Mouse (Mus musculus) forebrain, embryonic 15.5 days (tissue): ENCODE results near the gene Polr3e. TPM values are rescaled to one million over a fixed set of nuclear protein-coding genes. Genes with fewer than 3 reads are reported as not detected.
"Not testable (repeated sequence)": the region's sequence is repeated elsewhere in the genome, so short reads cannot be mapped to it uniquely, and the experiment has no call there.

Source experiments
- ATAC-seq: fragments of 200-750 bp; cut with Nextera tagmentation; replicated peaks from 2 replicates; pipeline ENCODE4 v1.8.0; 2017; ENCODE audit warnings: mild to moderate bottlenecking, moderate TSS enrichment, moderate library complexity
- H3K27ac ChIP-seq: fragments of 300-500 bp; sonication (generic); replicated peaks from 2 replicates; pipeline ENCODE4 v1.5.1; 2015; ENCODE audit warnings: mild to moderate bottlenecking, inconsistent platforms
- H3K27me3 ChIP-seq: fragments of 300-500 bp; sonication (generic); 2 replicates; pipeline ENCODE4 v1.6.1; 2015; ENCODE audit warnings: inconsistent platforms
- H3K36me3 ChIP-seq: fragments of 300-500 bp; sonication (generic); 2 replicates; pipeline ENCODE4 v1.6.1; 2015; ENCODE audit warnings: mild to moderate bottlenecking, inconsistent platforms
- H3K4me1 ChIP-seq: fragments of 300-500 bp; sonication (generic); 2 replicates; pipeline ENCODE4 v1.6.1; 2015; ENCODE audit warnings: inconsistent platforms
- H3K4me2 ChIP-seq: fragments of 300-500 bp; sonication (generic); replicated peaks from 2 replicates; pipeline ENCODE4 v1.6.1; 2015; ENCODE audit warnings: mild to moderate bottlenecking, inconsistent platforms
- H3K4me3 ChIP-seq: fragments of 300-500 bp; sonication (generic); 2 replicates; pipeline ENCODE4 v1.5.1; 2015; ENCODE audit warnings: mild to moderate bottlenecking, inconsistent platforms
- H3K9ac ChIP-seq: fragments of 300-500 bp; sonication (generic); replicated peaks from 2 replicates; pipeline ENCODE4 v1.6.1; 2015; ENCODE audit warnings: mild to moderate bottlenecking, inconsistent platforms
- H3K9me3 ChIP-seq: fragments of 300-500 bp; sonication (generic); 2 replicates; pipeline ENCODE4 v1.6.1; 2016; ENCODE audit warnings: inconsistent platforms
- WGBS: fragments of 180-500 bp; shearing (Covaris S2); methylation state at CpG from one replicate; pipeline ENCODE4 v1.1.7; 2015; ENCODE audit warnings: mixed read lengths; 5-methylcytosine and 5-hydroxymethylcytosine counted together
- polyA plus RNA-seq: library from polyadenylated mRNA; unstranded; fragments of >200 nt; fragmentation: Nextera tagmentation; extraction: Ambion mirVana; gene quantifications from 2 replicates; pipeline ENCODE4 v1.2.1, GENCODE M21; 2015

Gene Polr3e
- polyA plus RNA-seq, 1 experiment from 2014 or later, result 31.6 TPM

GRCm38 (mm10) chr7:120953591-120953990 is 36.0 kb downstream of the Polr3e start:
- H3K4me3 ChIP-seq, H3K27me3 ChIP-seq, H3K9me3 ChIP-seq, H3K4me1 ChIP-seq, H3K4me2 ChIP-seq, H3K27ac ChIP-seq, H3K9ac ChIP-seq: not testable (repeated sequence)
- peaks cover 30% of the 10 kb centered on the region for H3K36me3 ChIP-seq
- 0 out of 2 replicates have a peak, but pooled peaks have one; percentile 46 for ATAC-seq
- WGBS, result 70% methylated on average over 7 of the region's 7 CpGs

GRCm38 (mm10) chr7:120960116-120960515 is 42.6 kb downstream of the Polr3e start:
- Histone ChIP-seq H3K4me2 (no peak overlapping the region), H3K36me3 (peaks cover 24% of the 10 kb centered on the region), H3K9ac (no peak overlapping the region), H3K27ac (no peak overlapping the region), H3K4me3 (no peak overlapping the region), H3K27me3 (no peaks in the 10 kb centered on the region), H3K4me1 (no peaks in the 10 kb centered on the region), H3K9me3 (no peaks in the 10 kb centered on the region)
- no peak for ATAC-seq
- WGBS, result 42% methylated on average over 2 of the region's 2 CpGs

GRCm38 (mm10) chr7:120960601-120961000 is 43.1 kb downstream of the Polr3e start:
- H3K4me1 ChIP-seq, result no peaks in the 10 kb centered on the region
- no peak overlapping the region for H3K9ac ChIP-seq
- H3K4me3 ChIP-seq, result no peak overlapping the region
- H3K4me2 ChIP-seq, result no peak overlapping the region
- 81% methylated on average over 6 of the region's 6 CpGs for WGBS
- no peaks in the 10 kb centered on the region for H3K27me3 ChIP-seq
- no peak overlapping the region for H3K27ac ChIP-seq
- H3K9me3 ChIP-seq, result no peaks in the 10 kb centered on the region
- no peak for ATAC-seq
- H3K36me3 ChIP-seq, result peaks cover 24% of the 10 kb centered on the region

GRCm38 (mm10) chr7:120961893-120962292 is 44.3 kb downstream of the Polr3e start:
- Histone ChIP-seq H3K4me1 (no peaks in the 10 kb centered on the region), H3K27ac (no peak overlapping the region), H3K4me2 (no peak overlapping the region), H3K4me3 (no peak overlapping the region), H3K9ac (no peak overlapping the region), H3K36me3 (peaks cover 20% of the 10 kb centered on the region), H3K27me3 (no peaks in the 10 kb centered on the region), H3K9me3 (no peaks in the 10 kb centered on the region)
- ATAC-seq, result no peak
- 82% methylated on average over 3 of the region's 3 CpGs for WGBS

- no peaks in the 10 kb centered on the region for H3K4me1 ChIP-seq
- H3K36me3 ChIP-seq, result peaks cover 12% of the 10 kb centered on the region
- H3K9me3 ChIP-seq, result no peaks in the 10 kb centered on the region
- H3K27ac ChIP-seq, result no peak overlapping the region
- H3K9ac ChIP-seq, result no peak overlapping the region
- no peak overlapping the region for H3K4me3 ChIP-seq
- H3K4me2 ChIP-seq, result no peak overlapping the region
- no peaks in the 10 kb centered on the region for H3K27me3 ChIP-seq
- ATAC-seq, result no peak
- WGBS, result 94% methylated on average over 5 of the region's 5 CpGs
Observed at GRCm38 (mm10) chr7:120963126-120963525, 45.6 kb downstream of the Polr3e start.

GRCm38 (mm10) chr7:120969221-120969620 is 51.7 kb downstream of the Polr3e start:
- Histone ChIP-seq H3K4me3 (no peak overlapping the region), H3K27ac (no peak overlapping the region), H3K9me3 (no peaks in the 10 kb centered on the region), H3K27me3 (no peaks in the 10 kb centered on the region), H3K9ac (no peak overlapping the region), H3K4me2 (no peak overlapping the region), H3K36me3 (no peaks in the 10 kb centered on the region), H3K4me1 (no peaks in the 10 kb centered on the region)
- WGBS, result 91% methylated on average over 7 of the region's 7 CpGs
- no peak for ATAC-seq

GRCm38 (mm10) chr7:120970112-120970511 is 52.6 kb downstream of the Polr3e start:
- no peak overlapping the region for H3K9ac ChIP-seq
- no peak for ATAC-seq
- 88% methylated on average over 5 of the region's 5 CpGs for WGBS
- no peaks in the 10 kb centered on the region for H3K9me3 ChIP-seq
- H3K4me3 ChIP-seq, result no peak overlapping the region
- H3K4me2 ChIP-seq, result no peak overlapping the region
- H3K4me1 ChIP-seq, result no peaks in the 10 kb centered on the region
- H3K27me3 ChIP-seq, result no peaks in the 10 kb centered on the region
- no peak overlapping the region for H3K27ac ChIP-seq
- H3K36me3 ChIP-seq, result no peaks in the 10 kb centered on the region

- not testable (repeated sequence) for ATAC-seq, H3K27me3 ChIP-seq, H3K27ac ChIP-seq, H3K9me3 ChIP-seq, H3K4me3 ChIP-seq, H3K4me1 ChIP-seq, H3K4me2 ChIP-seq, H3K36me3 ChIP-seq, H3K9ac ChIP-seq
- 78% methylated on average over 2 of the region's 2 CpGs for WGBS
Observed at GRCm38 (mm10) chr7:120972471-120972870, 54.9 kb downstream of the Polr3e start.

GRCm38 (mm10) chr7:120974001-120974400 is 56.5 kb downstream of the Polr3e start:
- WGBS, result 86% methylated on average over 3 of the region's 3 CpGs
- ATAC-seq, result no peak
- Histone ChIP-seq H3K9ac (no peak overlapping the region), H3K27ac (no peak overlapping the region), H3K4me1 (peaks cover 15% of the 10 kb centered on the region), H3K4me3 (no peak overlapping the region), H3K9me3 (no peaks in the 10 kb centered on the region), H3K27me3 (no peaks in the 10 kb centered on the region), H3K4me2 (no peak overlapping the region), H3K36me3 (no peaks in the 10 kb centered on the region)

- Histone ChIP-seq H3K9me3 (no peaks in the 10 kb centered on the region), H3K9ac (no peak overlapping the region), H3K4me3 (no peak overlapping the region), H3K36me3 (no peaks in the 10 kb centered on the region), H3K27ac (no peak overlapping the region), H3K27me3 (no peaks in the 10 kb centered on the region), H3K4me2 (no peak overlapping the region), H3K4me1 (peaks cover 22% of the 10 kb centered on the region)
- no peak for ATAC-seq
- WGBS, result 18% methylated on average over 7 of the region's 7 CpGs
Observed at GRCm38 (mm10) chr7:120977063-120977462, 59.5 kb downstream of the Polr3e start.

- Histone ChIP-seq H3K4me1 (peaks cover 32% of the 10 kb centered on the region), H3K9me3 (no peaks in the 10 kb centered on the region), H3K27me3 (no peaks in the 10 kb centered on the region), H3K36me3 (no peaks in the 10 kb centered on the region), H3K4me3 (no peak overlapping the region), H3K4me2 (no peak overlapping the region), H3K27ac (no peak overlapping the region), H3K9ac (no peak overlapping the region)
- no peak for ATAC-seq
- 91% methylated on average over 4 of the region's 4 CpGs for WGBS
Observed at GRCm38 (mm10) chr7:120980041-120980440, 62.5 kb downstream of the Polr3e start.

- ATAC-seq, result peak; percentile 46
- WGBS, result 3% methylated on average over 39 of the region's 39 CpGs
- peak overlapping the region; percentile 64 for H3K9ac ChIP-seq
- H3K4me3 ChIP-seq, result peak overlapping the region; percentile 87
- no peaks in the 10 kb centered on the region for H3K9me3 ChIP-seq
- H3K4me1 ChIP-seq, result peaks cover 32% of the 10 kb centered on the region
- H3K27me3 ChIP-seq, result no peaks in the 10 kb centered on the region
- H3K27ac ChIP-seq, result no peak overlapping the region
- no peaks in the 10 kb centered on the region for H3K36me3 ChIP-seq
- H3K4me2 ChIP-seq, result peak overlapping the region; percentile 81
Observed at GRCm38 (mm10) chr7:120980931-120981924, 63.7 kb downstream of the Polr3e start.
